Mouse (Mus musculus) MEL (cell line): Measurements from ENCODE around the gene Mok. TPM values are rescaled to one million over a fixed set of nuclear protein-coding genes. Genes with fewer than 3 reads are reported as not detected.
A peak's percentile ranks its signal among the peaks of the same experiment; 100 is the strongest.

Experiments used
- DNase-seq: peaks from one replicate; pipeline ENCODE4 v3.0.0; 2011; ENCODE audit warnings: low read depth, low spot score
- H3K27ac ChIP-seq: 2 replicates; pipeline ENCODE4 v1.5.1; 2012; ENCODE audit warnings: low read depth, mild to moderate bottlenecking, control low read depth, low read length, moderate library complexity; ENCODE audit not compliant: control insufficient read depth
- H3K27me3 ChIP-seq, 2 experiments: fragments of 150-350 bp in 1 of 2; sonication (generic) in 1 of 2; 2 replicates each; pipeline ENCODE4 v1.6.1; 2012; ENCODE audit warnings: low read length in 2 of 2, mild to moderate bottlenecking in 2 of 2, improper control_type of control experiment in 1 of 2, moderate library complexity in 1 of 2; ENCODE audit not compliant: insufficient read depth in 2 of 2, control insufficient read depth in 1 of 2
- H3K36me3 ChIP-seq, 2 experiments: 2 replicates each; pipeline ENCODE4 v1.6.1; 2012 to 2014; ENCODE audit warnings: low read length in 2 of 2, improper control_type of control experiment in 1 of 2, inconsistent platforms in 1 of 2, mild to moderate bottlenecking in 1 of 2; ENCODE audit not compliant: insufficient read depth in 2 of 2, control insufficient read depth in 1 of 2
- H3K4me1 ChIP-seq, 2 experiments: fragments of 150-350 bp in 1 of 2; sonication (generic) in 1 of 2; 2 replicates each; pipeline ENCODE4 v1.6.1; 2012; ENCODE audit warnings: low read length in 2 of 2, improper control_type of control experiment in 1 of 2, mild to moderate bottlenecking in 1 of 2; ENCODE audit not compliant: insufficient read depth in 2 of 2, control insufficient read depth in 1 of 2
- H3K4me3 ChIP-seq, 2 experiments: fragments of 150-350 bp in 1 of 2; sonication (generic) in 1 of 2; 2 replicates each; pipeline ENCODE4 v1.5.1; 2012; ENCODE audit warnings: low read depth in 2 of 2, low read length in 2 of 2, mild to moderate bottlenecking in 2 of 2, moderate library complexity in 2 of 2, control low read depth in 1 of 2, improper control_type of control experiment in 1 of 2; ENCODE audit not compliant: control insufficient read depth in 1 of 2, insufficient read depth in 1 of 2
- H3K79me2 ChIP-seq: 2 replicates; pipeline ENCODE4 v1.6.1; 2012; ENCODE audit warnings: mild to moderate bottlenecking, low read length, moderate library complexity; ENCODE audit not compliant: control insufficient read depth, poor library complexity, insufficient read depth
- H3K9ac ChIP-seq: 2 replicates; pipeline ENCODE4 v1.6.1; 2012; ENCODE audit warnings: low read depth, mild to moderate bottlenecking, control low read depth, low read length, moderate library complexity; ENCODE audit not compliant: control insufficient read depth, poor library complexity, severe bottlenecking
- H3K9me3 ChIP-seq: fragments of 150-350 bp; sonication (generic); replicated peaks from 2 replicates; pipeline ENCODE4 v1.6.1; 2012; ENCODE audit warnings: mild to moderate bottlenecking, low read length, improper control_type of control experiment, moderate library complexity; ENCODE audit not compliant: insufficient read depth
- BHLHE40 ChIP-seq: IDR thresholded peaks from 2 replicates; pipeline ENCODE4 v1.6.1; 2012; ENCODE audit warnings: low read depth, mild to moderate bottlenecking, inconsistent platforms, low read length, improper control_type of control experiment, borderline replicate concordance
- CHD1 ChIP-seq: IDR thresholded peaks from 2 replicates; pipeline ENCODE4 v1.6.1; 2012; ENCODE audit warnings: low read depth, mild to moderate bottlenecking, inconsistent platforms, low read length, improper control_type of control experiment
- CHD2 ChIP-seq: IDR thresholded peaks from 2 replicates; pipeline ENCODE4 v1.6.1; 2011; ENCODE audit warnings: low read length, improper control_type of control experiment
- CTCF ChIP-seq, 3 experiments: IDR thresholded peaks in 2 of 3; conservative IDR thresholded peaks in 1 of 3; 2 replicates each; pipeline ENCODE4 v1.5.1; 2011 to 2012; ENCODE audit warnings: low read length in 3 of 3, low read depth in 2 of 3, mild to moderate bottlenecking in 2 of 3, improper control_type of control experiment in 1 of 3, inconsistent platforms in 1 of 3, mixed read lengths in 1 of 3, moderate library complexity in 1 of 3; ENCODE audit not compliant: control insufficient read depth in 1 of 3, insufficient read depth in 1 of 3, poor library complexity in 1 of 3, severe bottlenecking in 1 of 3
- E2F4 ChIP-seq: IDR thresholded peaks from 2 replicates; pipeline ENCODE4 v1.6.1; 2011; ENCODE audit warnings: low read depth, low read length, improper control_type of control experiment, borderline replicate concordance
- ELF1 ChIP-seq: IDR thresholded peaks from 2 replicates; pipeline ENCODE4 v1.6.1; 2014; ENCODE audit warnings: low read depth, mild to moderate bottlenecking, inconsistent platforms, low read length, improper control_type of control experiment, moderate library complexity
- EP300 ChIP-seq, 2 experiments: IDR thresholded peaks; 2 replicates each; pipeline ENCODE4 v1.6.1; 2011; ENCODE audit warnings: improper control_type of control experiment in 2 of 2, low read length in 2 of 2, low read depth in 1 of 2, mild to moderate bottlenecking in 1 of 2
- GABPA ChIP-seq: IDR thresholded peaks from 2 replicates; pipeline ENCODE4 v1.6.1; 2012; ENCODE audit warnings: low read depth, mild to moderate bottlenecking, inconsistent platforms, low read length, improper control_type of control experiment, moderate library complexity
- MAFK ChIP-seq: IDR thresholded peaks from 2 replicates; pipeline ENCODE4 v1.6.1; 2011; ENCODE audit warnings: low read depth, mild to moderate bottlenecking, low read length, improper control_type of control experiment, borderline replicate concordance
- MEF2A ChIP-seq: IDR thresholded peaks from 2 replicates; pipeline ENCODE4 v1.6.1; 2014; ENCODE audit warnings: low read depth, mild to moderate bottlenecking, inconsistent platforms, low read length, improper control_type of control experiment; ENCODE audit not compliant: poor library complexity, insufficient replicate concordance, severe bottlenecking; ENCODE audit errors: extremely low read depth
- MXI1 ChIP-seq: IDR thresholded peaks from 2 replicates; pipeline ENCODE4 v1.6.1; 2011; ENCODE audit warnings: mild to moderate bottlenecking, low read depth, low read length, improper control_type of control experiment
- MYC ChIP-seq: IDR thresholded peaks from 2 replicates; pipeline ENCODE4 v1.6.1; 2011; ENCODE audit warnings: low read depth, mild to moderate bottlenecking, low read length, improper control_type of control experiment, moderate library complexity
- NELFE ChIP-seq: IDR thresholded peaks from 2 replicates; pipeline ENCODE4 v1.6.1; 2011; ENCODE audit warnings: low read depth, low read length, improper control_type of control experiment
- POLR2A ChIP-seq, 2 experiments: IDR thresholded peaks; 2 replicates each; pipeline ENCODE4 v1.6.1; 2011 to 2012; ENCODE audit warnings: low read length in 2 of 2, mild to moderate bottlenecking in 2 of 2, control low read depth in 1 of 2, improper control_type of control experiment in 1 of 2, low read depth in 1 of 2, moderate library complexity in 1 of 2; ENCODE audit not compliant: control insufficient read depth in 1 of 2, insufficient read depth in 1 of 2, poor library complexity in 1 of 2
- RAD21 ChIP-seq: IDR thresholded peaks from 2 replicates; pipeline ENCODE4 v1.6.1; 2011; ENCODE audit warnings: mild to moderate bottlenecking, low read depth, low read length, improper control_type of control experiment
- SIN3A ChIP-seq: IDR thresholded peaks from 2 replicates; pipeline ENCODE4 v1.6.1; 2012; ENCODE audit warnings: low read length, improper control_type of control experiment, inconsistent platforms
- TAL1 ChIP-seq: IDR thresholded peaks from 2 replicates; pipeline ENCODE4 v1.6.1; 2012; ENCODE audit warnings: mild to moderate bottlenecking, inconsistent platforms, low read length, moderate library complexity, mixed read lengths
- TBP ChIP-seq: IDR thresholded peaks from 2 replicates; pipeline ENCODE4 v1.8.0; 2011; ENCODE audit warnings: low read depth, low read length, improper control_type of control experiment
- ZNF384 ChIP-seq: IDR thresholded peaks from 2 replicates; pipeline ENCODE4 v1.6.1; 2012; ENCODE audit warnings: low read depth, mild to moderate bottlenecking, inconsistent platforms, low read length, improper control_type of control experiment
- polyA plus RNA-seq, 2 experiments: library from polyadenylated mRNA; stranded (reverse) in 1 of 2; unstranded in 1 of 2; fragments of >175 nt in 1 of 2; fragments of >200 nt in 1 of 2; gene quantifications; 2 replicates each; pipeline versions ENCODE4 v1.2.1 to v1.2.4; 2012; ENCODE audit warnings: low replicate concordance in 2 of 2, low read depth in 1 of 2; ENCODE audit not compliant: insufficient read length in 2 of 2, insufficient read depth in 1 of 2, missing spikeins in 1 of 2
- total RNA-seq: library from RNA; depleted of rRNA; stranded (reverse); fragments of 300-350 nt; gene quantifications from 2 replicates; pipeline ENCODE4 v1.2.3, GENCODE M21; 2012

The Mok gene
- total and polyA plus RNA-seq, 3 experiments = 0.39 to 1.6 TPM; not detected in 1

DNA sequence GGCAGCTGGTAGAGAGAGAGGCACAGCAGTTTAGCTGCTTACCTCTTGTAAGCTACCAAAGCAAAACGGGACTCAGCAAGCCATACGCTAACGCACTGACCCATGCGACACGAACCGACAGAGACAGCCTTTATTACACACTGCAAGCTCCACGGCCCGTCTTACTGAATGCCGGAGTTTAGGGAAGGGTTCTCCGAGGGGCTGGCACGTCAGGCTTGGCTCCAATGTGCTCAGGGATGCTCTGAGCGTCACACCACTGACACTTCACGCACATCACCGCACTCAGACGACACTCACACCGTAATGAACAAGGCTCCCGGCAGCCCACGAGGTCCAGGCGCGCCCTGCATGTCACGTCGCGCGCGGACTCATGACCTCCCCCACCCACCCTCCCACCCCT is 47.9 kb upstream of the Mok start:
- Histone ChIP-seq H3K9me3 (no peaks in the 10 kb centered on the region), H3K79me2 (peaks cover 37% of the 10 kb centered on the region), H3K27me3 (no peaks in the 10 kb centered on the region), H3K9ac (peak overlapping the region; percentile 86), H3K4me3 (peak overlapping the region; percentile 77 to 97), H3K27ac (peak overlapping the region; percentile 54), H3K36me3 (peaks cover 0 to 10% of the 10 kb centered on the region in 2 experiments; a peak in 2 of 4 replicates), H3K4me1 (peaks cover 0 to 10% of the 10 kb centered on the region in 2 experiments; a peak in 3 of 4 replicates)
- peak; percentile 59 for DNase-seq
- peak; percentile 62; the same call in 1 of the 2 replicates for TF ChIP-seq MYC
- TF ChIP-seq MXI1 = no peak; the same call in 1 of the 2 replicates

DNA sequence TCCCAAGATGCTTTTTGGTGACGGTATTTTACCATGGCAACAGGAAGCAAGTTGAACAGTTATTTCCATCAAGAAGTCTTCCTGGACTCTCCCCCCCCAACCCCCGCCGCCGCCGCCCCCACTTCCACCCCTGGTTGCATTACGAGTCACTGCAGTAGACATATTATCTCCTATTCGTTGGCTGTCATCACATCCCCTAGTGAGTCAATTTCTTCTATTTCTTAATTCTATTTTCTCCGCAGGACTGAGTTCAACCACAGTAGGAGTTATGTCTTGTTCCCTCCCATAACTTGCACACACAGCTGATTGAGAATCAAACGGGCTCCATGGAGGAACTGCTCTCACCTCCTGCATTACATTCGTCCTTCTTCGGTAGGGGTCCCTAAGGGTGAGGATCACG is 47.4 kb upstream of the Mok start:
- no peak for DNase-seq
- peaks cover 37% of the 10 kb centered on the region for H3K79me2 ChIP-seq
- H3K27ac ChIP-seq = peak overlapping the region; percentile 54
- H3K9ac ChIP-seq = peak overlapping the region; percentile 86
- TF ChIP-seq NELFE = no peak
- TF ChIP-seq SIN3A = peak; percentile 46; the same call in 1 of the 2 replicates
- peaks cover 0 to 10% of the 10 kb centered on the region in 2 experiments; a peak in 3 of 4 replicates for H3K4me1 ChIP-seq
- H3K9me3 ChIP-seq = no peaks in the 10 kb centered on the region
- H3K4me3 ChIP-seq = peak overlapping the region; percentile 77 to 97
- no peaks in the 10 kb centered on the region for H3K27me3 ChIP-seq
- peaks cover 0 to 10% of the 10 kb centered on the region in 2 experiments; a peak in 2 of 4 replicates for H3K36me3 ChIP-seq

DNA sequence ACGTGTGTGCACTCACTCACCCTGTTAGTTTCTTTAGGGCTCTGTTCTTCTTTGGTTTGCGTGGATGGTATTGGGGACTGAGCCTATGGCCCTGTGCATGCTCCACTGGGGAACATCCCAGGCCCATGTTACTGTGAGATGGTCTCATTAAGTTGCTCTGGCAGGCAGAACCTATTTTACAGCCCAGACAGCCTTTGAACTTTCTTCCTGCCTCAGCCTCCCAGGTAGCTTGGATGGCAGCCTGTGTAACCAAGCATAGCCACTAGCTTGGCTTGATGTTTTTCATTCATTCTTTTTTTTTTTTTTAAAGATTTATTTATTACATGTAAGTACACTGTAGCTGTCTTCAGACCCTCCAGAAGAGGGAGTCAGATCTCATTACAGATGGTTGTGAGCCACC is 44.5 kb upstream of the Mok start:
- Histone ChIP-seq H3K27me3 (no peaks in the 10 kb centered on the region), H3K9ac (no peak overlapping the region), H3K27ac (no peak overlapping the region), H3K36me3 (peaks cover 5 to 10% of the 10 kb centered on the region in 2 experiments), H3K9me3 (no peaks in the 10 kb centered on the region), H3K4me3 (no peak overlapping the region), H3K79me2 (peaks cover 35% of the 10 kb centered on the region), H3K4me1 (peaks cover 0 to 9% of the 10 kb centered on the region in 2 experiments; a peak in 3 of 4 replicates)
- no peak for DNase-seq
- TF ChIP-seq E2F4 (no peak), RAD21 (no peak), MAFK (no peak), EP300 (IDR thresholded peaks at IDR 0.05; ENCODE audit: low read depth in 1 of 2, low read length in 2 of 2) (no peak), MEF2A (no peak), GABPA (no peak), ELF1 (no peak), TAL1 (no peak), CHD1 (no peak), CTCF (IDR thresholded peaks at IDR 0.05 in 2 of 3, conservative IDR thresholded peaks at IDR 0.05 in 1 of 3; ENCODE audit: control insufficient read depth in 1 of 3, insufficient read depth in 1 of 3, low read depth in 2 of 3, low read length in 3 of 3, poor library complexity in 1 of 3, severe bottlenecking in 1 of 3) (no peak), BHLHE40 (no peak), POLR2A (IDR thresholded peaks at IDR 0.05; ENCODE audit: control insufficient read depth in 1 of 2, insufficient read depth in 1 of 2, low read depth in 1 of 2, low read length in 2 of 2, poor library complexity in 1 of 2) (no peak), MXI1 (no peak), TBP (no peak), ZNF384 (no peak), CHD2 (no peak)
